Mouse (Mus musculus) neural tube, embryonic 12.5 days (tissue): ENCODE results near the gene 1700028P14Rik. TPM values are rescaled to one million over a fixed set of nuclear protein-coding genes. Genes with fewer than 3 reads are reported as not detected.

Experiments
- ATAC-seq: fragments of 200-750 bp; cut with Nextera tagmentation; 2 replicates; pipeline ENCODE4 v1.8.0; 2017; ENCODE audit warnings: low read depth, mild to moderate bottlenecking, moderate TSS enrichment, moderate library complexity; ENCODE audit not compliant: low FRiP score
- H3K27ac ChIP-seq: fragments of 300-500 bp; sonication (generic); 2 replicates; pipeline ENCODE4 v1.5.1; 2016
- H3K27me3 ChIP-seq: fragments of 300-500 bp; sonication (generic); replicated peaks from 2 replicates; pipeline ENCODE4 v1.6.1; 2016; ENCODE audit warnings: mild to moderate bottlenecking
- H3K36me3 ChIP-seq: fragments of 300-500 bp; sonication (generic); 2 replicates; pipeline ENCODE4 v1.6.1; 2016; ENCODE audit warnings: mild to moderate bottlenecking
- H3K4me1 ChIP-seq: fragments of 300-500 bp; sonication (generic); 2 replicates; pipeline ENCODE4 v1.6.1; 2016
- H3K4me2 ChIP-seq: fragments of 300-500 bp; sonication (generic); replicated peaks from 2 replicates; pipeline ENCODE4 v1.6.1; 2016; ENCODE audit warnings: mild to moderate bottlenecking
- H3K4me3 ChIP-seq: fragments of 300-500 bp; sonication (generic); 2 replicates; pipeline ENCODE4 v1.5.1; 2016
- H3K9ac ChIP-seq: fragments of 300-500 bp; sonication (generic); 2 replicates; pipeline ENCODE4 v1.6.1; 2016; ENCODE audit warnings: mild to moderate bottlenecking
- H3K9me3 ChIP-seq: fragments of 300-500 bp; sonication (generic); 2 replicates; pipeline ENCODE4 v1.6.1; 2016; ENCODE audit warnings: mild to moderate bottlenecking
- WGBS: fragments of 180-500 bp; shearing (Covaris S2); methylation state at CpG from one replicate; pipeline ENCODE4 v1.1.7; 2016; 5-methylcytosine and 5-hydroxymethylcytosine counted together
- polyA plus RNA-seq: library from polyadenylated mRNA; unstranded; fragments of >200 nt; fragmentation: Nextera tagmentation; extraction: Ambion mirVana; gene quantifications from 2 replicates; pipeline ENCODE4 v1.2.1, GENCODE M21; 2016

The 1700028P14Rik gene
- polyA plus RNA-seq, 1 experiment from 2014 or later = not detected

GRCm38 (mm10) chr19:23578606-23579355, 73.8 kb downstream of the 1700028P14Rik start:
- H3K4me2 ChIP-seq = no peak overlapping the region
- no peak overlapping the region for H3K9ac ChIP-seq
- WGBS = 85% methylated on average over 11 of the region's 11 CpGs
- H3K27me3 ChIP-seq = no peaks in the 10 kb centered on the region
- H3K27ac ChIP-seq = no peak overlapping the region
- H3K9me3 ChIP-seq = no peaks in the 10 kb centered on the region
- no peaks in the 10 kb centered on the region for H3K36me3 ChIP-seq
- no peaks in the 10 kb centered on the region for H3K4me1 ChIP-seq
- H3K4me3 ChIP-seq = no peak overlapping the region
- no peak for ATAC-seq

GRCm38 (mm10) chr19:23576685-23577084, 75.9 kb downstream of the 1700028P14Rik start:
- ATAC-seq = no peak
- H3K9me3 ChIP-seq = no peaks in the 10 kb centered on the region
- H3K27ac ChIP-seq = no peak overlapping the region
- H3K4me1 ChIP-seq = no peaks in the 10 kb centered on the region
- H3K36me3 ChIP-seq = no peaks in the 10 kb centered on the region
- no peak overlapping the region for H3K9ac ChIP-seq
- no peak overlapping the region for H3K4me3 ChIP-seq
- WGBS = 56% methylated on average over 4 of the region's 4 CpGs
- no peaks in the 10 kb centered on the region for H3K27me3 ChIP-seq
- no peak overlapping the region for H3K4me2 ChIP-seq

DNA sequence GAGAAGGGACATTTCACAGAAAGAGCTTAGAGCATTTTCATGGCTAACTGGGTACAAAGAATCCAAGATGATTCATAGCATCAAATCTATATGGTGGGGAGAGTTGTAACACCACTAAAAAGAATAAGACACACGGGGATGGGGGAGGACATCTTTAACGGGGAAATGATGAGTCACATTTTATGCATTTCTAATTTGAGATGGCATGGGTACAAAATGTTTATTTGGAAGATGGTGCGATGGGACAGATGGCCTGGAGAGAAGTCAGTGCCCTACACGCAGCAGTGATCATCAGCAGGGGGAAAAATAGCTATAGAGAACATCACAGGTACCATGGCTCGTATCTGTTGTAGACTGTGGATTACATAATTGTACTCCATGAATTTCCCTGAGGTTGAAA, 88.9 kb downstream of the 1700028P14Rik start:
- H3K4me1 ChIP-seq = no peaks in the 10 kb centered on the region

GRCm38 (mm10) chr19:23562588-23562987, 90.0 kb downstream of the 1700028P14Rik start:
- no peaks in the 10 kb centered on the region for H3K9me3 ChIP-seq

More for the DNA sequence above, 88.9 kb downstream of the 1700028P14Rik start:
- Histone ChIP-seq H3K27me3 (no peaks in the 10 kb centered on the region), H3K36me3 (no peaks in the 10 kb centered on the region), H3K4me3 (no peak overlapping the region), H3K27ac (no peak overlapping the region), H3K4me2 (no peak overlapping the region), H3K9ac (no peak overlapping the region), H3K9me3 (no peaks in the 10 kb centered on the region)
- ATAC-seq = no peak
- 84% methylated on average over 5 of the region's 5 CpGs for WGBS

DNA sequence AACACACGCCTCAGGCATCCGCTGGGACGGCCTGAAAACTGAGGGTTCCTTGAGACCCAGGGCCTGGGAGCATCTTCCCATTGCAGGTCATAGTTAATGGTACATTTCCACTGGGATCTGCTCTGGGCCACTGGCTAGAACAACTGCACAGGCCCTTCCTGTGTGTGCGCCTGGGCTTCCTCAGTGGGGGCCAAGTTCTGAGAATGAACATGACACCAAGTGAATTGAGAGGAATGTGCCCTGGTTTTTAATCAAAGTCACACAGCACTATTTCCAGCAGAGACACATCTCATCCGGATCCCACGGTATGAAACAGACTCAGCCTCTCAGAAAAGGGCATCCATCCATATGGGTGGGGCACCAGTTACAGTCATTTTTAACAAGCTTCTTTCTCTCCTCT, 90.6 kb downstream of the 1700028P14Rik start:
- Histone ChIP-seq H3K9me3 (no peaks in the 10 kb centered on the region), H3K4me3 (no peak overlapping the region), H3K36me3 (no peaks in the 10 kb centered on the region), H3K27me3 (no peaks in the 10 kb centered on the region), H3K27ac (no peak overlapping the region), H3K9ac (no peak overlapping the region), H3K4me1 (no peaks in the 10 kb centered on the region), H3K4me2 (no peak overlapping the region)
- no peak for ATAC-seq
- WGBS = 91% methylated on average over 6 of the region's 6 CpGs

More at GRCm38 (mm10) chr19:23562588-23562987, 90.0 kb downstream of the 1700028P14Rik start:
- no peak overlapping the region for H3K4me2 ChIP-seq
- no peaks in the 10 kb centered on the region for H3K36me3 ChIP-seq
- ATAC-seq = no peak
- H3K9ac ChIP-seq = no peak overlapping the region
- no peaks in the 10 kb centered on the region for H3K27me3 ChIP-seq
- no peak overlapping the region for H3K4me3 ChIP-seq
- no peak overlapping the region for H3K27ac ChIP-seq
- H3K4me1 ChIP-seq = no peaks in the 10 kb centered on the region
- 94% methylated on average over 4 of the region's 4 CpGs for WGBS

DNA sequence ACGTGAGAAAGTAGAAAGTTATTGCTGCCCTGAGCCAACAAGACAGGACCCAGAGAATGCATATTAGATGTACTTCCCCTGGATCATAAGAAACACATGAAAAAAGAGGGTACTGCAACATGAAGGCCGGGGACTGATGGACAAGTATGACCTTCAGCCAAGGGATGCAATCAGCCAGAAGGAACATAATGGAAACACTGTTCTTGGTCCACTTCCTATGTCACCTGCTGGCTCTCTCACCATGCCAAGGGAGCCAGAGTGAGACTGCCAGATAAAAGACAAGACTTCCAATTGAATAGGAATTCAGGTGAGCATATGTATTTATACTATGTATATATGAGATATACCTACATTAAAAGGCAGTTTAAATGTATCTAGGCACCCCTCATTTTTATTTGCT, 99.2 kb downstream of the 1700028P14Rik start:
- Histone ChIP-seq H3K4me1 (no peaks in the 10 kb centered on the region), H3K4me2 (no peak overlapping the region), H3K4me3 (no peak overlapping the region), H3K27me3 (no peaks in the 10 kb centered on the region), H3K9ac (no peak overlapping the region), H3K36me3 (no peaks in the 10 kb centered on the region), H3K9me3 (no peaks in the 10 kb centered on the region), H3K27ac (no peak overlapping the region)
- no peak for ATAC-seq
- 79% methylated on average over 2 of the region's 2 CpGs for WGBS

DNA sequence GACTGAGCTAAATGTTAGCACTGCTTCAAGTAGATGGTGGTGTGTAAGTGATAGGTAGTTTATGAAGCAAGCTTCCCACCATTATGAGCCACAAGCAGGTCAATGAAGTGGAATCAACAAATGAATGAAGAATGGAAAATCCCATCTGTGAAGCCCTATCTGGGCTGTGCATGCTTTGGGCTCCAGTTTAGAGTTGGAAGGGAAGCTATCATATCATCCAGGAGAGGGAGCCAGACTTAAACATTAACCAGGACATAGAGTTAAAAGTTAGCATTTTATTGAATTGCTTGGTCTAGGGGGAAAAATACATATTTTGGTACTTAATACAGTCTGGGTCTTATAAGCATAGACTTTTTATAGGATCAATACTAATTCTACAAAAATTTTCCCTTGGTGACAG, 107.0 kb downstream of the 1700028P14Rik start:
- no peak overlapping the region for H3K4me3 ChIP-seq
- no peaks in the 10 kb centered on the region for H3K36me3 ChIP-seq
- no peaks in the 10 kb centered on the region for H3K27me3 ChIP-seq
- H3K9me3 ChIP-seq = no peaks in the 10 kb centered on the region
- no peak for ATAC-seq
- no peak overlapping the region for H3K27ac ChIP-seq
- no peaks in the 10 kb centered on the region for H3K4me1 ChIP-seq
- no peak overlapping the region for H3K9ac ChIP-seq
- H3K4me2 ChIP-seq = no peak overlapping the region

- Histone ChIP-seq H3K36me3 (no peaks in the 10 kb centered on the region), H3K27me3 (no peaks in the 10 kb centered on the region), H3K4me3 (no peak overlapping the region), H3K4me1 (no peaks in the 10 kb centered on the region), H3K9ac (no peak overlapping the region), H3K9me3 (no peaks in the 10 kb centered on the region), H3K27ac (no peak overlapping the region), H3K4me2 (no peak overlapping the region)
- no peak for ATAC-seq
- 86% methylated on average over 11 of the region's 11 CpGs for WGBS
Observed at GRCm38 (mm10) chr19:23543244-23544004, 109.2 kb downstream of the 1700028P14Rik start.

DNA sequence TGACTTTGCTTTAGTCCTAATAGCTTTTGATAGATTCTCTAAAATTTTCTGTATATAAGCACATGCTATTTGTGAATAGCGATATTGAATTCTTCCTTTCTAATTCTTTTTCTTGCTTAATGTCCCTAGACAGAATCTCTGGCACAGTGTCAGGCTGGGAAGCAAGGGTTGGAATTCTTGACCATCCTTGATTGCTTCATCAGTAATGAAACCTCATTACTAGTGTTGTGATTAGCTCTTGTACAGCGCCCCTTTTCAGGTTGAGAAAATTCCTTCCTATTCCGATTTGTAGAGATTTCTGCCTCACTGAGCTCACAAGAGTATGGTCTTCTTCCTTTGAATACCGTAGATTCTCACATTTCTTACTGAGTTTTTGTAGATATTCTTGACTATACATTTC, 109.9 kb downstream of the 1700028P14Rik start:
- no peaks in the 10 kb centered on the region for H3K27me3 ChIP-seq
- H3K4me1 ChIP-seq = no peaks in the 10 kb centered on the region
- no peaks in the 10 kb centered on the region for H3K36me3 ChIP-seq
- H3K27ac ChIP-seq = no peak overlapping the region
- no peaks in the 10 kb centered on the region for H3K9me3 ChIP-seq
- H3K9ac ChIP-seq = no peak overlapping the region
- no peak for ATAC-seq
- no peak overlapping the region for H3K4me3 ChIP-seq
- H3K4me2 ChIP-seq = no peak overlapping the region
- WGBS = 93% methylated on average over 4 of the region's 4 CpGs

GRCm38 (mm10) chr19:23535700-23536099, 116.9 kb downstream of the 1700028P14Rik start:
- H3K4me3 ChIP-seq = no peak overlapping the region
- H3K9ac ChIP-seq = no peak overlapping the region
- no peaks in the 10 kb centered on the region for H3K9me3 ChIP-seq
- H3K27ac ChIP-seq = no peak overlapping the region
- no peaks in the 10 kb centered on the region for H3K27me3 ChIP-seq
- 88% methylated on average over 3 of the region's 3 CpGs for WGBS
- no peak overlapping the region for H3K4me2 ChIP-seq
- ATAC-seq = no peak
- H3K4me1 ChIP-seq = peaks cover 3% of the 10 kb centered on the region; the same call in 1 of the 2 replicates
- no peaks in the 10 kb centered on the region for H3K36me3 ChIP-seq

DNA sequence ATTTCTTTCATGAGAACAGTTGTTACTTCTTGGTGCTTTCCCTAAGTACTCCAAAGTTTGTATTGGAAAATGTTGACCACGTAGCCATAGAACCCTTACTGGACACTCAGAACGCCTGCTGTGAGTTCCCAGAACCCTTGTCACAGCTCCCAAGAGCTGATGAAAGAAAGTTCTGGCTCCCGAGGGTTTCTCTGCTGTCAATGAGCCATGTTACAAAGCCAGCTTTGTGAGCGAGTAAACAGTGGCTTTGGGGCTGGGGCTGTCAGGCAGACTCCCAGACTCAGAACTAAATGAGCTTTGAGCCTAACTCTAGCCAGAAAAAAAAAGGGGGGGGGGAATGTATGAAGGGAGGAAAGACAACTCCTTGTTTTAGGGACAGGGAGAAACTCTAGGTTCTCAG, 120.7 kb downstream of the 1700028P14Rik start:
- H3K9me3 ChIP-seq = no peaks in the 10 kb centered on the region
- H3K9ac ChIP-seq = no peak overlapping the region
- H3K27me3 ChIP-seq = no peaks in the 10 kb centered on the region
- WGBS = 45% methylated on average over 4 of the region's 4 CpGs
- H3K4me2 ChIP-seq = no peak overlapping the region
- H3K4me3 ChIP-seq = no peak overlapping the region
- ATAC-seq = no peak
- H3K36me3 ChIP-seq = no peaks in the 10 kb centered on the region
- peaks cover 3% of the 10 kb centered on the region; the same call in 1 of the 2 replicates for H3K4me1 ChIP-seq
- H3K27ac ChIP-seq = no peak overlapping the region

GRCm38 (mm10) chr19:23523711-23524110, 128.9 kb downstream of the 1700028P14Rik start:
- Histone ChIP-seq H3K9ac (no peak overlapping the region), H3K4me1 (no peaks in the 10 kb centered on the region), H3K4me3 (no peak overlapping the region), H3K27me3 (no peaks in the 10 kb centered on the region), H3K9me3 (no peaks in the 10 kb centered on the region), H3K36me3 (no peaks in the 10 kb centered on the region), H3K4me2 (no peak overlapping the region), H3K27ac (no peak overlapping the region)
- no peak for ATAC-seq
- WGBS = 17% methylated on average over 1 of the region's 1 CpGs
